Comparison of ENCODE assay signal across 10 mouse cellular contexts in genomic region chr2:142554851-142555250, GRCm38 (mm10).
A peak's percentile ranks its signal among the peaks of the same experiment; 100 is the strongest.
DNase-seq lines count a peak whose midpoint lies in the region; ATAC-seq and TF ChIP-seq lines count a peak whose summit lies in the region.
"Had no signal": no experiment of that assay in that cellular context is flagged by ENCODE, and none has a peak within 500 bp of the region (broad histone marks: within the 10 kb centered on the region; RNA-seq: fewer than 3 reads in every experiment).

No protein-coding gene starts in this region.

- DNase-seq in adrenal gland, postnatal 36 days: peak; percentile 3 to 40
- no peak for DNase-seq in adrenal gland, adult (ENCODE audit: inconsistent age in 2 of 2, low spot score in 1 of 2)
- DNase-seq in kidney, postnatal 36 days: peak; percentile 5 to 11
- DNase-seq in cerebellum, adult 9-10 months: peak; percentile 68
- peak; percentile 18 for DNase-seq in left cerebral cortex, adult 11 months (ENCODE audit: low spot score)
- no peak for DNase-seq in thymus, adult 2 months
- DNase-seq in spleen, adult 18-20 months: no peak

- no peaks in the 10 kb centered on the region for H3K27me3 ChIP-seq in kidney, embryonic 15.5 days
- no peaks in the 10 kb centered on the region for H3K27me3 ChIP-seq in thymus, adult 2 months (ENCODE audit: control insufficient read depth, insufficient read depth, low read length)
- H3K27me3 ChIP-seq: limb, embryonic 12.5 days; megakaryocyte, embryonic 14.5 days had no signal

- no peaks in the 10 kb centered on the region for H3K9me3 ChIP-seq in kidney, embryonic 15.5 days (replicated peaks)
- H3K9me3 ChIP-seq: limb, embryonic 12.5 days had no signal

- no peak overlapping the region for H3K9ac ChIP-seq in kidney, embryonic 15.5 days
- H3K9ac ChIP-seq: limb, embryonic 12.5 days had no signal

- H3K36me3 ChIP-seq in kidney, embryonic 15.5 days: no peaks in the 10 kb centered on the region
- no peaks in the 10 kb centered on the region for H3K36me3 ChIP-seq in thymus, adult 2 months (ENCODE audit: control insufficient read depth, insufficient read depth, low read length)
- H3K36me3 ChIP-seq: limb, embryonic 12.5 days had no signal

- ATAC-seq in kidney, embryonic 15.5 days (replicated peaks; ENCODE audit: low FRiP score): no peak

- no peak overlapping the region for H3K4me2 ChIP-seq in kidney, embryonic 15.5 days
- H3K4me2 ChIP-seq: limb, embryonic 12.5 days had no signal

- H3K27ac ChIP-seq in kidney, embryonic 15.5 days: no peak overlapping the region
- H3K27ac ChIP-seq in thymus, adult 2 months (ENCODE audit: control insufficient read depth, insufficient read depth, low read length): no peak overlapping the region
- H3K27ac ChIP-seq: limb, embryonic 12.5 days had no signal

- WGBS in kidney, embryonic 15.5 days: 82% methylated on average over 2 of the region's 2 CpGs
- WGBS in thymus, adult 2 months: 94% methylated on average over 2 of the region's 2 CpGs

- H3K4me1 ChIP-seq in kidney, embryonic 15.5 days: no peaks in the 10 kb centered on the region
- H3K4me1 ChIP-seq in thymus, adult 2 months (replicated peaks; ENCODE audit: control insufficient read depth, insufficient read depth, low read length): no peaks in the 10 kb centered on the region
- H3K4me1 ChIP-seq: limb, embryonic 12.5 days; megakaryocyte, embryonic 14.5 days had no signal

- H3K4me3 ChIP-seq in kidney, embryonic 15.5 days (replicated peaks): no peak overlapping the region
- H3K4me3 ChIP-seq in thymus, adult 2 months (ENCODE audit: control insufficient read depth, insufficient read depth, low read length): no peak overlapping the region
- H3K4me3 ChIP-seq: limb, embryonic 12.5 days; megakaryocyte, embryonic 14.5 days had no signal

- no peak for TF ChIP-seq CTCF in thymus, adult 2 months (IDR thresholded peaks at IDR 0.05; ENCODE audit: borderline replicate concordance, control insufficient read depth, extremely low read depth, insufficient read depth, low read length, poor library complexity)

- TF ChIP-seq POLR2A in thymus, adult 2 months (IDR thresholded peaks at IDR 0.05; ENCODE audit: control insufficient read depth, extremely low read depth, insufficient read depth, low read length, poor library complexity): no peak

Comparison
In these comparisons a context has a peak if more than half of its experiments do, and no peak if none do; other contexts are left out.
1. DNase-seq: peak in adrenal gland, postnatal 36 days (2 of 2), kidney, postnatal 36 days (2 of 2), cerebellum, adult 9-10 months (single experiment) and left cerebral cortex, adult 11 months (single experiment); none in adrenal gland, adult (0 of 2), thymus, adult 2 months (single experiment) and spleen, adult 18-20 months (0 of 2).